Mouse (Mus musculus) midbrain, embryonic 16.5 days (tissue): Measurements from ENCODE around the gene Vstm2b. TPM values are rescaled to one million over a fixed set of nuclear protein-coding genes. Genes with fewer than 3 reads are reported as not detected.

Experiments
- ATAC-seq: fragments of 200-750 bp; cut with Nextera tagmentation; 2 replicates; pipeline ENCODE4 v1.8.0; 2017; ENCODE audit warnings: moderate TSS enrichment
- H3K27ac ChIP-seq: fragments of 300-500 bp; sonication (generic); 2 replicates; pipeline ENCODE4 v1.5.1; 2014; ENCODE audit warnings: mild to moderate bottlenecking, low read length, mixed read lengths
- H3K27me3 ChIP-seq: fragments of 300-500 bp; sonication (generic); 2 replicates; pipeline ENCODE4 v1.6.1; 2014; ENCODE audit warnings: low read depth, low read length, mixed read lengths; ENCODE audit not compliant: control insufficient read depth, insufficient read depth
- H3K36me3 ChIP-seq: fragments of 300-500 bp; sonication (generic); 2 replicates; pipeline ENCODE4 v1.6.1; 2014; ENCODE audit warnings: mild to moderate bottlenecking, low read length, moderate library complexity, mixed read lengths; ENCODE audit not compliant: control insufficient read depth, insufficient read depth
- H3K4me1 ChIP-seq: fragments of 300-500 bp; sonication (generic); 2 replicates; pipeline ENCODE4 v1.6.1; 2014; ENCODE audit warnings: mild to moderate bottlenecking, low read length, mixed read lengths; ENCODE audit not compliant: control insufficient read depth, insufficient read depth
- H3K4me2 ChIP-seq: fragments of 300-500 bp; sonication (generic); 2 replicates; pipeline ENCODE4 v1.6.1; 2014; ENCODE audit warnings: mild to moderate bottlenecking, low read length, mixed read lengths
- H3K4me3 ChIP-seq: fragments of 300-500 bp; sonication (generic); 2 replicates; pipeline ENCODE4 v1.5.1; 2014; ENCODE audit warnings: low read depth, mild to moderate bottlenecking, low read length, moderate library complexity, mixed read lengths
- H3K9ac ChIP-seq: fragments of 300-500 bp; sonication (generic); 2 replicates; pipeline ENCODE4 v1.6.1; 2014; ENCODE audit warnings: low read depth, low read length, mixed read lengths
- H3K9me3 ChIP-seq: fragments of 300-500 bp; sonication (generic); replicated peaks from 2 replicates; pipeline ENCODE4 v1.6.1; 2014; ENCODE audit warnings: mild to moderate bottlenecking, low read length, mixed read lengths; ENCODE audit not compliant: control insufficient read depth, poor library complexity, severe bottlenecking
- WGBS: fragments of 180-500 bp; shearing (Covaris S2); extraction: QIAGEN DNeasy Blood & Tissue Kit; methylation state at CpG from one replicate; pipeline ENCODE4 v1.1.7; 2014; 5-methylcytosine and 5-hydroxymethylcytosine counted together
- polyA plus RNA-seq: library from polyadenylated mRNA; unstranded; fragments of >200 nt; fragmentation: Nextera tagmentation; extraction: Ambion mirVana; gene quantifications from 2 replicates; pipeline ENCODE4 v1.2.1, GENCODE M21; 2015

Gene Vstm2b
- polyA plus RNA-seq, result 23.5 and 24.5 TPM in 2 replicates

- 0% methylated on average over 35 of the region's 35 CpGs for WGBS
- ATAC-seq, result peak; percentile 3; the same call in 1 of the 2 replicates
- H3K4me3 ChIP-seq, result peak within 1 kb of the TSS; percentile 74
Observed at GRCm38 (mm10) chr7:40898096-40898710, at the start of gene Vstm2b. Gene Vstm2b, plus strand, starts transcription at chr7:40898328.

GRCm38 (mm10) chr7:40856088-40856625 is 42.0 kb upstream of the Vstm2b start:
- ATAC-seq, result no peak
- H3K4me1 ChIP-seq, result no peaks in the 10 kb centered on the region
- H3K27ac ChIP-seq, result no peak overlapping the region
- no peaks in the 10 kb centered on the region for H3K9me3 ChIP-seq
- no peaks in the 10 kb centered on the region for H3K27me3 ChIP-seq
- no peak overlapping the region for H3K4me2 ChIP-seq
- WGBS, result 83% methylated on average over 7 of the region's 7 CpGs
- no peak overlapping the region for H3K9ac ChIP-seq
- no peaks in the 10 kb centered on the region for H3K36me3 ChIP-seq
- H3K4me3 ChIP-seq, result no peak overlapping the region

More at GRCm38 (mm10) chr7:40898096-40898710, at the start of gene Vstm2b:
- H3K4me1 ChIP-seq, result peaks cover 21% of the 10 kb centered on the region
- H3K27ac ChIP-seq, result peak within 1 kb of the TSS; percentile 78
- H3K9me3 ChIP-seq, result no peaks in the 10 kb centered on the region
- H3K36me3 ChIP-seq, result no peaks in the 10 kb centered on the region
- no peaks in the 10 kb centered on the region for H3K27me3 ChIP-seq
- H3K9ac ChIP-seq, result peak within 1 kb of the TSS; percentile 87
- peak within 1 kb of the TSS; percentile 89 for H3K4me2 ChIP-seq

GRCm38 (mm10) chr7:40873380-40873990 is 24.6 kb upstream of the Vstm2b start:
- Histone ChIP-seq H3K27me3 (no peaks in the 10 kb centered on the region), H3K27ac (no peak overlapping the region), H3K9ac (no peak overlapping the region), H3K36me3 (no peaks in the 10 kb centered on the region), H3K9me3 (no peaks in the 10 kb centered on the region), H3K4me1 (no peaks in the 10 kb centered on the region), H3K4me2 (no peak overlapping the region), H3K4me3 (no peak overlapping the region)
- no peak for ATAC-seq
- WGBS, result 48% methylated on average over 7 of the region's 7 CpGs

DNA sequence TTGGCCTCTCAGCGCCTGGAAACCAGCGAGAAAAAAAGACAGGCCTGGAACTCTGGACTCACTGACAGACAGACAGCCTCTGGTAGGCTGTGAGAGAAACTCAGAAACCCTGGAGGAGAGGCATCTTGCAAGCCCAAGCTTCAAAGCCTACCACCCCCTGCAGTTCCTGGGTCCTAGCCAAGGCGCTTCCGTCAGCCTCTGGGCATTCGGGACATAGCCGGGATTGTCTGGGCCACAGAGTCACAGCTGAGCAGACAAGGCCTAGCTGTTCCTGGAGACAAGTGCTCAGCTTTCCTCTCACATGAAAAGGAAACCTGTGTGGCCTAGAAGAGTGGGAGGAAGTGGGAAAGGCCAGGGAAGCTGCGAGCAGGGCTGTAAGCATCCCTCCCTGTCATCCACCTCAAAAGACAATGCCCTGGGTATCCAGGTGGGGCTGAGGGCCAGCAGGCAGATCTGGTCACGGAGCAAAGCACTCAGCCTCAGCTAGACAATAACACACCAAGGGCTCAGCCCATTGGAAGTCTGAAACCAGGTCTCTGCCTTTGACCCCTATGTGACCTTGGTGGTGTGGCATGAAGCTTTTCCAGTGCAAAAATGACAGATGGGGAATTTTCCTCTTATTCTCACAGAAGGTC is 13.2 kb upstream of the Vstm2b start:
- no peaks in the 10 kb centered on the region for H3K9me3 ChIP-seq
- no peak overlapping the region for H3K9ac ChIP-seq
- H3K27me3 ChIP-seq, result no peaks in the 10 kb centered on the region
- no peaks in the 10 kb centered on the region for H3K4me1 ChIP-seq
- ATAC-seq, result peak; percentile 66
- H3K4me2 ChIP-seq, result no peak overlapping the region
- H3K4me3 ChIP-seq, result no peak overlapping the region
- WGBS, result 47% methylated on average over 8 of the region's 8 CpGs
- H3K36me3 ChIP-seq, result no peaks in the 10 kb centered on the region
- H3K27ac ChIP-seq, result no peak overlapping the region

- no peak for ATAC-seq
- Histone ChIP-seq H3K27me3 (no peaks in the 10 kb centered on the region), H3K27ac (no peak overlapping the region), H3K9ac (no peak overlapping the region), H3K9me3 (no peaks in the 10 kb centered on the region), H3K4me3 (no peak overlapping the region), H3K4me1 (no peaks in the 10 kb centered on the region), H3K36me3 (no peaks in the 10 kb centered on the region), H3K4me2 (no peak overlapping the region)
- 91% methylated on average over 3 of the region's 3 CpGs for WGBS
Observed at GRCm38 (mm10) chr7:40888358-40888757, 9.8 kb upstream of the Vstm2b start.

DNA sequence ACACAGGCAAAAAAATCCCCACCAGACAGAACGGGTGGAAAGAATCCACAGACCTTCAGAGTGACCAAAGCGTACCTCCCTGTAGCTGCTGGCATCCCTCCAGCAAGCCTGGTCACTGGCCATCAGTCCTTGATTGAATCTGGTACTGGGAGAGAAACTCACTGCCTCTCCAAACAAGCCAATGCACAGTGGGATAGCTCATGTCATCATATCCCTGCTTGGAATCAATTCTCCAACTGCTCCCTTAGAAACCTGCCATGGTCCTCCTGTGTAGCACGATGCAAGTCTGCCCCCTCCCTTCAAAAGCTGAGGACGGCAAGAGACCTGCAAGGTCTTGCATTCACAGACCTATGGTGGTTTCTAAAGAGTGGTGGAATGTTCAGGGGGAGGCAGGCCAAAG is 1.2 kb upstream of the Vstm2b start:
- Histone ChIP-seq H3K4me3 (no peak overlapping the region), H3K4me1 (peaks cover 12% of the 10 kb centered on the region), H3K27ac (no peak overlapping the region), H3K9ac (no peak overlapping the region), H3K36me3 (no peaks in the 10 kb centered on the region), H3K4me2 (no peak overlapping the region), H3K9me3 (no peaks in the 10 kb centered on the region), H3K27me3 (no peaks in the 10 kb centered on the region)
- ATAC-seq, result no peak
- 60% methylated on average over 4 of the region's 4 CpGs for WGBS

DNA sequence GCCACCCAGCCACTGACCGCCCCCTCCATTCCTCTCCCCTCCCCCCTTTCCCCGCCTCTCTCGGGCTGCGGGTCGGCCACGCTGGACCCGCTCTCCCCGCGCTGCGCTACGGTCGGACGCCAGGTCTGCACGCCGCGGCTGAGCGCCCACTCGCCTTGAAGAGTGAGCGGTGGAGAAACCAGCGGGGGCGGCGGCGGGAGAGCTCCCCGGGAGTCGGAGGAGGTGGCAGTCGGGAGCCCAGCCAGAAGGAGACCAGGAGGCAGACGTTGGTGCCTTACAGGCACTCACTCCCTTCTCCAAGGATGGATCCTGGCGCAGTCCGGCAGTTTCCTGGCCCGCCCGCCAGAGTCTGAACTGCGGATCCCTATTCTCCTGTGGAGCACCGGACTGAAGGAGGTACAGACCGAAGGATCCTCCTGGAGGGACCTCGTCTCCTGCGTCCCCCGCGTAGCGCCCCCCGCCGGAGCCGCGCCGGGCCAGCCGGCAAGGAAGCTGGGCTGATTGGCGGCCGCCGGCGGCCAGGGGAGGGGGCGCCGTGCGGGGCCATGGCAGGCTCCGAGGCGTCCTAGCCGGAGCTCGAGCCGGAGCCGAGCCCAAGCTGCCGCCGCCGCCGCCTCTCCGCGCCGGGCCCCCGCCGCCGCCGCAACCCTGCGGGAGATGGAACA is 715 bp downstream of the Vstm2b start:
- ATAC-seq, result peak; percentile 41
- WGBS, result under 1% methylated on average over 53 of the region's 70 CpGs
- peaks cover 26% of the 10 kb centered on the region for H3K4me1 ChIP-seq

DNA sequence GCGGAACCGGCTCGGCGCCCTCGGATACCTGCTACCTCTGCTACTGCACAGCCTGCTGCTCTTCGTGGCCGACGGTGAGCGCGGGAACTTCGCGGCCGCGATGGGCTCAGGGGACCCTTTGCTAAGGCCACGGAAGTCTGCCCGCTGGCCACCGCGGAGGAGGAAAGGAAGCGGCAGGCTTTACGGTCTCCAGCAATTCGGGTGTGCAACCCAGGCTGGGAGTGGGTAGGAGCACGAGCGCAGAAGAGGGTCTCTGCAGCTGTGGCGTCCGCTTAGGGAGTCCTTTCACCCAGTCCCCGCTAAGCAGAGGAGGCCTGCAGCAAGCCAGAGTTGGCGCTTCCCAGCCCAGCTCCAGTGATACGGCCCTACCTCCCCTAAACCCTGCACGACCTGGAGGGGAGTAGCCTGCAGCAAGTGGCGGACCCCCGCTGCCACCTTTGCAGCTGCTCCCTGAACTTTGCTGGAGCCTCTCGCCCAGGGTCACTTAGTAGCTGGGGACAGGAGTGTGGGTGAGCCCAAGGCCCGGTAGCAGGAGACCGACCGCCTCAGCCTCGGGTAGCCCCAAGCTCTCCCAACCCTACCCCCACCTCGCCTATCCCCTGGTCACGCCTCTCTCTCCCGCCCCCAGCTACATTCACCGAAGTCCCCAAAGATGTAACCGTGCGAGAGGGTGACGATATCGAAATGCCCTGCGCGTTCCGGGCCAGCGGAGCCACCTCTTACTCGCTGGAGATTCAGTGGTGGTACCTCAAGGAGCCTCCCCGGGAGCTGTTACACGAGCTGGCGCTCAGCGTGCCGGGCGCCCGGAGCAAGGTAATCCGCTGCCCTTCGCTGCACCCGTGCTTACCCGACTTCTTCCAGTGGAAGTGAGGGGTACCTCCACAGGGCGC is 1.5 kb downstream of the Vstm2b start:
- Histone ChIP-seq H3K4me1 (peaks cover 29% of the 10 kb centered on the region), H3K9ac (peak overlapping the region; percentile 87), H3K36me3 (no peaks in the 10 kb centered on the region), H3K4me3 (peak overlapping the region; percentile 74), H3K27me3 (no peaks in the 10 kb centered on the region), H3K27ac (peak overlapping the region; percentile 78), H3K9me3 (no peaks in the 10 kb centered on the region), H3K4me2 (peak overlapping the region; percentile 89)
- ATAC-seq, result peak; percentile 32
- WGBS, result 0% methylated on average over 60 of the region's 61 CpGs

More for the DNA sequence above, 715 bp downstream of the Vstm2b start:
- Histone ChIP-seq H3K27ac (peak overlapping the region; percentile 78), H3K9ac (peak overlapping the region; percentile 87), H3K9me3 (no peaks in the 10 kb centered on the region), H3K4me2 (peak overlapping the region; percentile 89), H3K27me3 (no peaks in the 10 kb centered on the region), H3K36me3 (no peaks in the 10 kb centered on the region), H3K4me3 (peak overlapping the region; percentile 74)
